Mouse (Mus musculus) gastrocnemius, postnatal 14 days (tissue): ENCODE measurements around the gene Tmem208. TPM values are rescaled to one million over a fixed set of nuclear protein-coding genes. Genes with fewer than 3 reads are reported as not detected.

Experiments
- microRNA-seq, 2 experiments: library from miRNA; unstranded; fragments of <30 nt; microRNA quantifications; one replicate each; pipeline ENCODE4 v1.2.0; 2021
- total RNA-seq, 2 experiments: library from RNA; stranded (reverse); gene quantifications; 2 replicates each; pipeline ENCODE4 v1.2.3; 2021

Gene Tmem208
- total RNA-seq, 2 experiments from 2014 or later = 20.6 to 21.5 TPM

Small RNA genes lying within 50 kb of the gene (microRNA-seq; reads per million reads assigned to microRNA genes)
- 0 reads per million in 2 experiments for gene Gm27320
- gene Mir328 = 609 to 687 reads per million in 2 experiments

Other genes with a start within 250 kb of the Tmem208 start
- not detected for gene Ces3b, start 242.6 kb upstream of the Tmem208 start, total RNA-seq
- not detected for gene Ces4a, start 194.6 kb upstream of the Tmem208 start, total RNA-seq
- gene Cbfb, start 155.7 kb upstream of the Tmem208 start, total RNA-seq = 10 to 100 TPM; 37.2 TPM
- gene D230025D16Rik, start 101.2 kb upstream of the Tmem208 start, total RNA-seq = 10 to 100 TPM; 14.6 to 18.7 TPM
- 1 to 10 TPM; 5.1 to 6.1 TPM for gene B3gnt9, start 71.2 kb upstream of the Tmem208 start, total RNA-seq
- gene Tradd, start 61.7 kb upstream of the Tmem208 start, total RNA-seq = 1 to 10 TPM; 2.8 to 3.9 TPM
- gene Fbxl8, start 61.7 kb upstream of the Tmem208 start, total RNA-seq = 1 to 10 TPM; 1.3 TPM
- gene Hsf4, start 56.6 kb upstream of the Tmem208 start, total RNA-seq = 1 to 10 TPM in 1 of 2 experiments, under 1 TPM in 1; 0.95 to 1.4 TPM
- 10 to 100 TPM; 24.1 to 27.3 TPM for gene Nol3, start 50.2 kb upstream of the Tmem208 start, total RNA-seq
- 1 to 10 TPM in 1 of 2 experiments, under 1 TPM in 1; 0.84 to 1.3 TPM for gene 4931428F04Rik, start 36.5 kb upstream of the Tmem208 start, total RNA-seq
- 1 to 10 TPM; 3.4 to 3.7 TPM for gene Exoc3l, start 30.3 kb upstream of the Tmem208 start, total RNA-seq
- 10 to 100 TPM; 15.4 to 17.2 TPM for gene E2f4, start 28.7 kb upstream of the Tmem208 start, total RNA-seq
- under 1 TPM; 0.40 to 0.45 TPM for gene Elmo3, start 20.8 kb upstream of the Tmem208 start, total RNA-seq
- gene Lrrc29, start 76 bp upstream of the Tmem208 start, total RNA-seq = 1 to 10 TPM in 1 of 2 experiments, under 1 TPM in 1; 0.76 to 1.6 TPM
- 10 to 100 TPM; 12.1 to 15.6 TPM for gene Fhod1, start 21.6 kb downstream of the Tmem208 start, total RNA-seq
- 1 to 10 TPM in 1 of 2 experiments, under 1 TPM in 1; 0.84 to 1.0 TPM for gene Slc9a5, start 22.5 kb downstream of the Tmem208 start, total RNA-seq
- under 1 TPM; 0.07 to 0.08 TPM for gene Plekhg4, start 46.9 kb downstream of the Tmem208 start, total RNA-seq
- gene Kctd19, start 87.1 kb downstream of the Tmem208 start, total RNA-seq = under 1 TPM in 1 of 2 experiments, not detected in 1; 0.21 TPM
- under 1 TPM; 0.53 to 0.97 TPM for gene Lrrc36, start 87.2 kb downstream of the Tmem208 start, total RNA-seq
- 100 to 1,000 TPM; 191 to 254 TPM for gene Tppp3, start 145.2 kb downstream of the Tmem208 start, total RNA-seq
- 10 to 100 TPM; 10.1 to 11.2 TPM for gene Zdhhc1, start 170.5 kb downstream of the Tmem208 start, total RNA-seq
- 1 to 10 TPM; 1.9 to 2.1 TPM for gene Hsd11b2, start 192.4 kb downstream of the Tmem208 start, total RNA-seq
- 10 to 100 TPM; 43.2 to 44.7 TPM for gene Atp6v0d1, start 239.7 kb downstream of the Tmem208 start, total RNA-seq